Comparison of ENCODE assay signal across 9 mouse cellular contexts in genomic region chr7:68717988-68718387, GRCm38 (mm10). TPM values are rescaled to one million over a fixed set of nuclear protein-coding genes. Genes with fewer than 3 reads are reported as not detected.
DNase-seq lines count a peak whose midpoint lies in the region; ATAC-seq and TF ChIP-seq lines count a peak whose summit lies in the region.
"Had no signal": no experiment of that assay in that cellular context is flagged by ENCODE, and none has a peak within 500 bp of the region (broad histone marks: within the 10 kb centered on the region; RNA-seq: fewer than 3 reads in every experiment).

No protein-coding gene starts in this region.

- H3K27ac ChIP-seq in heart, embryonic 12.5 days (ENCODE audit: poor library complexity, severe bottlenecking) = peak overlapping the region; percentile 65
- no peak overlapping the region for H3K27ac ChIP-seq in lung, embryonic 14.5 days (ENCODE audit: low read depth)
- H3K27ac ChIP-seq: macrophage had no signal

- H3K9me3 ChIP-seq in heart, embryonic 12.5 days (replicated peaks) = no peaks in the 10 kb centered on the region
- no peaks in the 10 kb centered on the region for H3K9me3 ChIP-seq in lung, embryonic 14.5 days (ENCODE audit: low read depth, low read length)

- H3K27me3 ChIP-seq in heart, embryonic 12.5 days (replicated peaks) = no peaks in the 10 kb centered on the region
- H3K27me3 ChIP-seq in lung, embryonic 14.5 days (ENCODE audit: insufficient read depth, low read length) = no peaks in the 10 kb centered on the region

- intact Hi-C loops in heart, postnatal 25 days (cut with DNase I) = loop anchor here (2.0 kb wide), 1 partner anchor 25 kb away; no protein-coding TSS in a partner anchor

- no peak for TF ChIP-seq CTCF in lung, embryonic 14.5 days (IDR thresholded peaks at IDR 0.05; ENCODE audit: low read depth)

- H3K36me3 ChIP-seq in heart, embryonic 12.5 days = no peaks in the 10 kb centered on the region
- H3K36me3 ChIP-seq in lung, embryonic 14.5 days (ENCODE audit: insufficient read depth) = no peaks in the 10 kb centered on the region

- H3K4me1 ChIP-seq in heart, embryonic 12.5 days (replicated peaks) = peaks cover 18% of the 10 kb centered on the region
- peaks cover 7% of the 10 kb centered on the region for H3K4me1 ChIP-seq in lung, embryonic 14.5 days (ENCODE audit: insufficient read depth)

- ATAC-seq in heart, embryonic 12.5 days (ENCODE audit: insufficient number of reproducible peaks, low FRiP score) = peak; percentile 77
- ATAC-seq in lung, embryonic 14.5 days (ENCODE audit: insufficient read depth) = peak; percentile 51; the same call in 1 of the 2 replicates
- ATAC-seq in megakaryocyte progenitor cell, adult 5-6 weeks (replicated peaks; ENCODE audit: poor library complexity) = peak; percentile 68
- ATAC-seq: inflammation-experienced regulatory T-cells, adult 6 months had no signal

- H3K4me2 ChIP-seq in heart, embryonic 12.5 days = no peak overlapping the region
- no peak overlapping the region for H3K4me2 ChIP-seq in lung, embryonic 14.5 days

- H3K4me3 ChIP-seq in heart, embryonic 12.5 days = no peak overlapping the region
- no peak overlapping the region for H3K4me3 ChIP-seq in lung, embryonic 14.5 days (ENCODE audit: low read depth, low read length)

- H3K9ac ChIP-seq in heart, embryonic 12.5 days = no peak overlapping the region
- H3K9ac ChIP-seq in lung, embryonic 14.5 days = no peak overlapping the region

- no peak for DNase-seq in heart, postnatal 25 days (ENCODE audit: low spot score)
- DNase-seq in lung, embryonic 14.5 days = no peak
- no peak for DNase-seq in lung, postnatal 10 days
- DNase-seq in fibroblast of lung, adult 2 months (ENCODE audit: low read depth) = peak; percentile 4
- no peak for DNase-seq in cerebellum, postnatal 36 days

RNA-seq across cellular contexts. Expression of gene Arrdc4, which starts 31.1 kb away (rescaled TPM):
- 18.6 and 20.9 TPM in 2 replicates for polyA plus RNA-seq in heart, embryonic 12.5 days (2016; fragmentation: Nextera tagmentation; extraction: Ambion mirVana)
- total RNA-seq in heart, postnatal 25 days (2021) = 1 to 10 TPM; 8.7 to 10.0 TPM
- 21.1 and 21.3 TPM in 2 replicates for polyA plus RNA-seq in lung, embryonic 14.5 days (2014; fragmentation: Nextera tagmentation; extraction: Ambion mirVana)
- 3.7 and 8.2 TPM in 2 replicates for total RNA-seq in megakaryocyte progenitor cell, adult 5-6 weeks (2015)
- total RNA-seq in megakaryocyte progenitor cell, adult 5-6 weeks (2017) = 3.8 and 8.4 TPM in 2 replicates
